Mouse (Mus musculus): ENCODE results near the gene Gpr21. TPM values are rescaled to one million over a fixed set of nuclear protein-coding genes. Genes with fewer than 3 reads are reported as not detected.

Gpr21 gene
- total RNA-seq (2023) = 1 to 10 TPM; 1.4 to 1.8 TPM

DNA sequence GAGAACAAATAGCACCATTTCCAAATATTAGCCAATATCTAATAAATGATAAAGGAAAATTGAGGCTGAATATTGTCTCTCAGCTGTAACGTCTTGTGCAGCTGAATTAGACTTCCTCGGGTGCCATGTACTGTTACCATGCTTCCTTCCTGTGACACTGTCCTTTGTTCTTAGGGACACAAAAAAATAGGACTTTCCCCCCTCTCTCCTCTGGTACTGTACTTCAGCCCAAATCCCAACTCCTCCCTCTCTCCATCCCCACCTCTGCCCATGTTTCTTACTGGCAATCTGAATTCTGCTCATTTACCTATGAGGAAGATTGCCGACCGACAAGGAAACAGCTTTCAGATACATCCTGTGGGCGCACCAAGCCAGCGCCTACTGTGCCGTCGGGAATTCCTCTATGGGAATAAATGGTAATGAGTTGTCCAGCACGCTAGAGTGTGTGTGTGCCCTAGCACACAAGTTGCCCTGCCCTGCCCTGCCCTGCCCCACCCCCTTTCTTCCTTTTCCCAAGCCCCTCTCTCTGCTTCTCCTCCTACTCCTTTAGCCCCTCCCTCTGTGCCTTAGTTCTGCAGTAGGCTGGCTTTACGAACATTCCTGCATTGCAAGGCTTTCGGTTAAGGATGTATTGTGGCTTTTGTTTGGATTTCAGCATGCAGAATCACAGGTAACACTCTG, at the start of gene Gpr21:
Gene Gpr21, plus strand, starts transcription at position 303 of the 681 bp plus-strand sequence.

Other genes starting within 250 kb of the Gpr21 start
- gene Olfr368, start 189.8 kb upstream of the Gpr21 start, total RNA-seq (2023) = not detected
- 10 to 100 TPM; 33.5 to 34.8 TPM for gene Pdcl, start 157.0 kb upstream of the Gpr21 start, total RNA-seq (2023)
- 10 to 100 TPM; 46.6 to 52.1 TPM for gene Rc3h2, start 93.4 kb upstream of the Gpr21 start, total RNA-seq (2023)
- 1 to 10 TPM; 1.8 to 2.6 TPM for gene Zbtb26, start 73.2 kb upstream of the Gpr21 start, total RNA-seq (2023)
- 1 to 10 TPM; 8.1 to 8.6 TPM for gene Zbtb6, start 73.2 kb upstream of the Gpr21 start, total RNA-seq (2023)
- gene Rabgap1, start 73.1 kb upstream of the Gpr21 start, total RNA-seq (2023) = 10 to 100 TPM; 19.5 to 26.1 TPM
- 10 to 100 TPM; 17.2 to 17.4 TPM for gene Strbp, start 187.5 kb downstream of the Gpr21 start, total RNA-seq (2023)

Measured in neutrophil, adult 59 days (primary cell).